Mouse (Mus musculus): ENCODE measurements around the gene Mbl2.

DNA sequence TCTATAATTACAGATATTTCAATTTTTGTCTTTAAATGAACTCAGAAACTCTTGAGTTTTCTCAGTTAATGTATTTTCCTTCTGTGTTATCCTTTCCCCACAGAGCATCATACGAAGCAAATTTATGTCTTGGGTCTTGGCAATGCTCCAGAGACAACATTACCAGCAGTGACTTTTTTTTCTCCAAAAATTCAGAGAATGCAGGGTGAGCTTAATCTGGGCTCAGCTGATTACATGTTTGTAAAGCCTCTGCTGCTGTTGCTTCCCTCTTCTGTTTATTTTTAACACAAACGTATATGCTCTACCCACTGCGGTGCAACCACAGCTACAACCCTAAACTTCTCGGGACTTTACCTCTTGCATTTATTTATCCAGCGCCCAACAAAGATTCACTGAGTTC is 48.4 kb downstream of the Mbl2 start:
- no peak for TF ChIP-seq CTCF (IDR thresholded peaks at IDR 0.05; ENCODE audit: low read depth)
- TF ChIP-seq EP300 (IDR thresholded peaks at IDR 0.05; ENCODE audit: low read depth) = no peak

Measured in heart, postnatal 0 days (tissue).